Mouse (Mus musculus) ES-Bruce4 (cell line): Measurements from ENCODE around the gene S100a6. TPM values are rescaled to one million over a fixed set of nuclear protein-coding genes. Genes with fewer than 3 reads are reported as not detected.

Experiments
- H3K27ac ChIP-seq: 2 replicates; pipeline ENCODE4 v1.5.1; 2012; ENCODE audit warnings: low read length, inconsistent platforms; ENCODE audit not compliant: insufficient read depth
- H3K27me3 ChIP-seq: 2 replicates; pipeline ENCODE4 v1.6.1; 2012; ENCODE audit warnings: mild to moderate bottlenecking, low read length, inconsistent platforms; ENCODE audit not compliant: control insufficient read depth, poor library complexity, insufficient read depth, severe bottlenecking
- H3K36me3 ChIP-seq: 2 replicates; pipeline ENCODE4 v1.6.1; 2012; ENCODE audit warnings: inconsistent platforms, mild to moderate bottlenecking, low read length, moderate library complexity; ENCODE audit not compliant: control insufficient read depth, poor library complexity, insufficient read depth, severe bottlenecking
- H3K4me1 ChIP-seq: one replicate; pipeline ENCODE4 v1.8.1; 2011; ENCODE audit warnings: low read length; ENCODE audit not compliant: control insufficient read depth, insufficient read depth
- H3K4me3 ChIP-seq: 2 replicates; pipeline ENCODE4 v1.5.1; 2011; ENCODE audit warnings: low read depth, mild to moderate bottlenecking, low read length
- H3K9ac ChIP-seq: 2 replicates; pipeline ENCODE4 v1.6.1; 2012; ENCODE audit warnings: low read depth, mild to moderate bottlenecking, inconsistent platforms; ENCODE audit not compliant: poor library complexity, severe bottlenecking
- H3K9me3 ChIP-seq: replicated peaks from 2 replicates; pipeline ENCODE4 v1.6.1; 2012; ENCODE audit warnings: mild to moderate bottlenecking, low read length, inconsistent platforms; ENCODE audit not compliant: control insufficient read depth, poor library complexity, insufficient read depth, severe bottlenecking
- CTCF ChIP-seq: IDR thresholded peaks from one replicate; pipeline ENCODE4 v1.8.1; 2011; ENCODE audit warnings: low read depth, low read length
- EP300 ChIP-seq: IDR thresholded peaks from 2 replicates; pipeline ENCODE4 v1.6.1; 2011; ENCODE audit warnings: low read depth, low read length; ENCODE audit not compliant: insufficient read depth
- POLR2A ChIP-seq: IDR thresholded peaks from one replicate; pipeline ENCODE4 v1.8.1; 2011; ENCODE audit warnings: low read length; ENCODE audit not compliant: insufficient read depth
- polyA plus RNA-seq: library from polyadenylated mRNA; stranded (reverse); fragments of >200 nt; gene quantifications from 2 replicates; pipeline ENCODE4 v1.2.4, GENCODE M21; 2011; ENCODE audit warnings: low read depth; ENCODE audit not compliant: missing spikeins, insufficient read depth, insufficient read length

The S100a6 gene
- polyA plus RNA-seq, 1 experiment, result 516 TPM

DNA sequence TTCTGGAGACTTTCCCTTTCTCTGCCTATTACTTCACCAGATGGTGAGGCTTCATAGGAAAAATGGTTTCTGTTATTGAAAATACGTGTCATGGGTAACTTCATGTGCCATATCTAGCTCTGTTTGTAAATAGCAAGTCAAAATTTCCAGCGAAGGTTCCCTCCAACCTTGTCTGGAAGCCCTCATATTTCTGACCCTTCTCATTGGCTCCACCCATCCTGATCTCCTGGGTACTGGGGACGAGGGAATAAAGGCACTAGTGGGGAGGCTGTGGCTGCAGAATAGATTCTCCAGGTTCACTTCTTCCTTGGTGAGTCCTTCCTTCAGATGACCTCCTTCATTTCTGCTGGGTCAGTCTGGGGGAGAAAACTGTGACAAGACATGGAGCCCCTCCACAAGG lies 4.5 kb upstream of the S100a6 start, which contains the start of gene S100a5:
Gene S100a5 (plus strand): TSS at position 301 of the 400 bp plus-strand sequence.
- Histone ChIP-seq H3K36me3 (no peaks in the 10 kb centered on the region), H3K27ac (no peak within 1 kb of the TSS), H3K4me1 (no peaks in the 10 kb centered on the region), H3K9ac (no peak within 1 kb of the TSS), H3K9me3 (no peaks in the 10 kb centered on the region), H3K4me3 (no peak within 1 kb of the TSS), H3K27me3 (no peaks in the 10 kb centered on the region)
- TF ChIP-seq POLR2A (no peak), CTCF (no peak), EP300 (no peak)

DNA sequence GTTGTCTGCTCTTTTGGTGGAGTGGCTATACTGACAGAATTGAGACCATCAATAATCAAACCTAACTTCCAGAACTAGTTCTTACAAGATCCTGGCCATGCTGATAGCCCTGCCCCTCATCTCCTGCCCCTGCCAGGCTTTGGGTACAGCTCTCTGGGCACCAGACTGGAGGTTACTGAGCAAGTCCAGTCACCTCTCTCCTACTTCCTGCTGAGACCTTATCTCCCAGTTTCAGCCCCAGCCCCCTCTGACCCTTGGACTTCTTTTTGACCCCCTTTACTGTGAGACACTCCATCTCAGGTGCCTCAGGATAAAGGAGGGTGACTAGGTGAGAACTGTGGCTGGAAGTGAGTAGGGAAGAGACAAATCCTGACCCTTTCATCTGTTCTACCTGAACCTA lies 3.6 kb upstream of the S100a6 start:
- no peaks in the 10 kb centered on the region for H3K9me3 ChIP-seq
- no peak overlapping the region for H3K4me3 ChIP-seq
- H3K9ac ChIP-seq, result no peak overlapping the region
- H3K27me3 ChIP-seq, result no peaks in the 10 kb centered on the region
- H3K27ac ChIP-seq, result no peak overlapping the region
- TF ChIP-seq POLR2A (no peak), CTCF (no peak)
- no peaks in the 10 kb centered on the region for H3K4me1 ChIP-seq
- no peaks in the 10 kb centered on the region for H3K36me3 ChIP-seq

DNA sequence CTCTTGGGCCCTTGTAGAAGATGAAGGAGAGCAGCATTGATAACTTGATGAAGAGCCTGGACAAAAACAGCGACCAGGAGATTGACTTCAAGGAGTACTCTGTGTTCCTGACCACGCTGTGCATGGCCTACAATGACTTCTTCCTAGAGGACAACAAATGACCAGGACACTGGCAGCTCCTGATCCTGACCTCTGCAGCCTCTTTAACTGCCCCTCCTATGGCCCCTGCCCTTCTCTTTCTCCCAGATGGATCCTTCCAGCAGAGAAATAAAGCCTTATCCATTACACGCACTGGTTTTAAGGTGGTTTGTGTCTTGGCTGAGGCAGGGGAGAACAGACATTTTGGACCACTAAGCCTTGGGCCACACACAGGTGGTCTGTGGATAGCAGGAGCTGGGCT lies 1.2 kb upstream of the S100a6 start:
- no peak for TF ChIP-seq EP300
- no peak for TF ChIP-seq CTCF
- no peak for TF ChIP-seq POLR2A
- Histone ChIP-seq H3K36me3 (no peaks in the 10 kb centered on the region), H3K27ac (no peak overlapping the region), H3K27me3 (no peaks in the 10 kb centered on the region), H3K9me3 (no peaks in the 10 kb centered on the region), H3K4me3 (no peak overlapping the region), H3K4me1 (peaks cover 2% of the 10 kb centered on the region), H3K9ac (no peak overlapping the region)

DNA sequence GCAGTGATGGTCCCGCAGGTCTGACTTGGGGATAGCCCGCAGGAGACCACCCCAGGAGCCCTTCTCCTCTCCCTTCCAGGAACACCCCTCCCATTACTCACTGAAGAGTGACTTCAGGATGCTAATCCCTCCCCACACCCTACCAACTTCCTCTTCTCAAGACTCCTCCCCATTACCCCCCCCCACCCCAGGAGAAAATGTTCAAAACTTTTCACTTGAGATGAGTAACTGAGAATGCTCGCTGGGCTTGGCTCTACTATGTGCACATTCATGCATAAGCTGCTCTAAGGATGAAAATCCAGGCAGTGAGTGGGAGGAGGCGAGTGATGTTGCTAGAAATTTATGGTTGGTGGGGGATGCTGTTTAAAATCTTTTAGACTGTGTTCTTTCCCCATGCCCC lies 621 bp upstream of the S100a6 start:
- Histone ChIP-seq H3K9ac (no peak overlapping the region), H3K27me3 (no peaks in the 10 kb centered on the region), H3K9me3 (no peaks in the 10 kb centered on the region), H3K4me1 (peaks cover 2% of the 10 kb centered on the region), H3K4me3 (no peak overlapping the region), H3K27ac (no peak overlapping the region), H3K36me3 (no peaks in the 10 kb centered on the region)
- TF ChIP-seq POLR2A (no peak), CTCF (no peak), EP300 (no peak)

DNA sequence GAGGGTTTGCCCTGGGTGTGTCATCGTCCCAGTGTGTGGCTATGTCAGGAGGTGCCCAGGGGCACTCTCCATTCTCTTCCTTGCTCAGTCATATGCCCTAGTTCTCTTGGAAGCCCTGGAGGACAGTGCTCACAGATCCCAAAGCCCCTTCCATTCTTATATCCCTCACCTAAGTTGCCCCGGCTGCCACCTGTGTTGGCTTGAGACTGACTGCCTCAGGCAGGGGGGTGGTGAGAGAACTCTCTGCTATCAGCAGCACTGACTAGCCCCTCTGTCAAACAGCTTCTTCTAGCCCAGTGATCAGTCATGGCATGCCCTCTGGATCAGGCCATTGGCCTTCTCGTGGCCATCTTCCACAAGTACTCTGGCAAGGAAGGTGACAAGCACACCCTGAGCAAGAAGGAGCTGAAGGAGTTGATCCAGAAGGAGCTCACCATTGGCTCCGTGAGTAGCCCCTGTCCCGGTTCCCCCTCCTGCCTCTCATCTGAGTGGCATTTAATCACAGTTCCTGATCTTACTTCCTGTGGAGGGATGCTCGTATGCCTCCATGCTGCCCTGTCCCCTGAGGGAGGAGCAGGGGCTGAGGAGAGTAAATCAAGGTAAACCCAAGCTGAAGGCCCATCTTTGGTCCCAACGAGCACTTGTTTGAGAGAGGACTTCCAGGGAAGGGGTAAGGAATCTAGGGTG lies 922 bp downstream of the S100a6 start:
- Histone ChIP-seq H3K27me3 (no peaks in the 10 kb centered on the region), H3K4me1 (peaks cover 2% of the 10 kb centered on the region), H3K9ac (peak overlapping the region; percentile 11; the same call in 1 of the 2 replicates), H3K4me3 (peak overlapping the region; percentile 54), H3K27ac (no peak overlapping the region), H3K36me3 (no peaks in the 10 kb centered on the region), H3K9me3 (no peaks in the 10 kb centered on the region)
- no peak for TF ChIP-seq CTCF
- no peak for TF ChIP-seq POLR2A
- no peak for TF ChIP-seq EP300

DNA sequence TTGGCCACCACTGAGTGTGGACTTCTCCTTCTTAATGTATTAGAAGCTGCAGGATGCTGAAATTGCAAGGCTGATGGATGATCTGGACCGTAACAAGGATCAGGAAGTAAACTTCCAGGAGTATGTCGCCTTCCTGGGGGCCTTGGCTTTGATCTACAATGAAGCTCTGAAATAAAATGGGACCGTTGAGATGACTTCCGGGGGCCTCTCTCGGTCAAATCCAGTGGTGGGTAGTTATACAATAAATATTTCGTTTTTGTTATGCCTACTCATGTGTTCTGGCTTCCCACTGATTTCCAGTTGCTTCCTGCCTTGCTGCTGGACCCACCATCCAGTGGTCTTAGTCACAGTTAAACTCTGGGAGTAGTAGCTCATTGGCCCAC lies 1.5 kb downstream of the S100a6 start:
- H3K9ac ChIP-seq, result no peak overlapping the region
- no peak overlapping the region for H3K27ac ChIP-seq
- H3K9me3 ChIP-seq, result no peaks in the 10 kb centered on the region
- no peak overlapping the region for H3K4me3 ChIP-seq
- TF ChIP-seq EP300 (no peak), CTCF (no peak), POLR2A (no peak)
- peaks cover 2% of the 10 kb centered on the region for H3K4me1 ChIP-seq
- no peaks in the 10 kb centered on the region for H3K27me3 ChIP-seq
- H3K36me3 ChIP-seq, result no peaks in the 10 kb centered on the region
